ENCODE assay signal across 17 mouse cellular contexts in the genomic region with DNA sequence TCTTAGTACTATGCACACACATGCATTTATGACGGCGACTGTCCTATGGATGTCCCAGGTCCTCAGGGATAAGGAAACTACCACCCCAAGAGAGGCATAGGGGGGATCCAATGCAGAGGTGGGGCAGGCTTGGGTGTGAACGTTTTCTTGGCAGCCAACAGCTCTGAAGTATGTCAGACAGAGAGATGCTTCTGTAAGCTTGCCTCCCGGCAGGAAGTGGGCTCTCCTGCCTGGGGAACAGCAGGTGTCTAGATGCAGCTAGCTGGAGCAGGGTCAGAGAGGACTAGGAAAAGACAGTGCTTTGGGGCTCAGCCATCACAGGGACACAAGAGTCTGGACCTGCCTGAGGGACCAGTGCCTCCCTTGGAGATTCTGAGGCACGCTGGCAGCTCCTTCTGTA. TPM values are rescaled to one million over a fixed set of nuclear protein-coding genes. Genes with fewer than 3 reads are reported as not detected.
"Had no signal": no experiment of that assay in that cellular context is flagged by ENCODE, and none has a peak within 500 bp of the region (broad histone marks: within the 10 kb centered on the region; RNA-seq: fewer than 3 reads in every experiment).

No protein-coding gene starts in this region.

- H3K27me3 ChIP-seq: limb, embryonic 15.5 days; liver, embryonic 12.5 days; neural tube, embryonic 15.5 days had no signal

- H3K4me1 ChIP-seq: midbrain, embryonic 10.5 days had no signal

- H3K27ac ChIP-seq: limb, embryonic 15.5 days; liver, embryonic 12.5 days; midbrain, embryonic 10.5 days; neural tube, embryonic 15.5 days had no signal

- H3K4me2 ChIP-seq: limb, embryonic 15.5 days; liver, embryonic 12.5 days; neural tube, embryonic 15.5 days had no signal

- H3K4me3 ChIP-seq: limb, embryonic 15.5 days; liver, embryonic 12.5 days; midbrain, embryonic 10.5 days; myocyte; neural tube, embryonic 15.5 days had no signal

- ATAC-seq: inflammation-experienced regulatory T-cells, adult 6 months; intestine, postnatal 0 days; liver, embryonic 12.5 days had no signal

- H3K36me3 ChIP-seq: limb, embryonic 15.5 days; liver, embryonic 12.5 days; midbrain, embryonic 10.5 days; neural tube, embryonic 15.5 days had no signal

- DNase-seq: kidney, adult 8-10 months; kidney, postnatal 25 days; layer of hippocampus, adult 9-11 months; layer of hippocampus, postnatal 36 days; midbrain, embryonic 14.5 days; right cerebral cortex, adult 18-20 months; right cerebral cortex, postnatal 25 days had no signal

- H3K9me3 ChIP-seq: limb, embryonic 15.5 days; liver, embryonic 12.5 days; midbrain, embryonic 10.5 days; neural tube, embryonic 15.5 days had no signal

- H3K9ac ChIP-seq: limb, embryonic 15.5 days; liver, embryonic 12.5 days; neural tube, embryonic 15.5 days had no signal

RNA-seq across cellular contexts. Expression of a gene that starts 18.1 kb away (rescaled TPM):
- polyA plus RNA-seq: inflammation-experienced regulatory T-cells, adult 6 months; limb, embryonic 11.5 days; limb, embryonic 15.5 days; liver, embryonic 12.5 days; lung, postnatal 0 days; midbrain, embryonic 10.5 days; midbrain, embryonic 14.5 days; myocyte; neural tube, embryonic 11.5 days; neural tube, embryonic 15.5 days had no signal
